Mouse (Mus musculus): ENCODE measurements around the gene Rcan2. TPM values are rescaled to one million over a fixed set of nuclear protein-coding genes. Genes with fewer than 3 reads are reported as not detected.

Gene Rcan2
- total and polyA plus RNA-seq, 2 experiments from 2014 or later, result 94.3 to 167 TPM

DNA sequence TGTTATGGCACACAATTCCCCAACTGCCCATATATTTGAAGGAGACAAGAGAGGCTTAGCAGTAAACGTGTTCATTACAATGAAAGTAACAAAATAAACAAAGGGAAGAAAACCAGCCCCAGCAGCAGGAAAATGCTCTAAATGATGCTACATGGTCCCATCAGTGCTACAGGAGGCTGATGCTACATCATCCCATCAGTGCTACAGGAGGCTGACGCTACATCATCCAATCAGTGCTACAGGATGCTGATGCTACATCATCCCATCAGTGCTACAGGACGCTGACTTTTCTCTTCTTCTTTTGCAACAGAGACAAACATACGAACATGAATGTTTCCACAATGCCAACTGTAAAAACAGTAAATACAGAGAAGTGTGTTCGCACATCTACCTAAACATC lies 73.3 kb downstream of the Rcan2 start:
- no peak for DNase-seq (ENCODE audit: low spot score)
- Histone ChIP-seq H3K4me1 (ENCODE audit: control insufficient read depth, insufficient read depth) (no peaks in the 10 kb centered on the region), H3K27me3 (ENCODE audit: control insufficient read depth, insufficient read depth, low read length) (no peaks in the 10 kb centered on the region), H3K4me2 (ENCODE audit: low read depth, low read length) (no peak overlapping the region), H3K27ac (ENCODE audit: low read depth) (no peak overlapping the region), H3K4me3 (ENCODE audit: low read depth, low read length) (no peak overlapping the region), H3K9me3 (replicated peaks; ENCODE audit: control insufficient read depth, low read length) (no peaks in the 10 kb centered on the region), H3K36me3 (replicated peaks; ENCODE audit: control insufficient read depth, insufficient read depth, low read length) (no peaks in the 10 kb centered on the region; the same call in 1 of the 2 replicates), H3K9ac (replicated peaks; ENCODE audit: low read depth, low read length) (no peak overlapping the region)
- WGBS, result 91% methylated on average over 5 of the region's 5 CpGs
- no peak for ATAC-seq (ENCODE audit: insufficient read depth, low read depth)
- no peak for TF ChIP-seq CTCF (IDR thresholded peaks at IDR 0.05; ENCODE audit: low read depth)
- TF ChIP-seq EP300 (IDR thresholded peaks at IDR 0.05; ENCODE audit: low read depth), result no peak

DNA sequence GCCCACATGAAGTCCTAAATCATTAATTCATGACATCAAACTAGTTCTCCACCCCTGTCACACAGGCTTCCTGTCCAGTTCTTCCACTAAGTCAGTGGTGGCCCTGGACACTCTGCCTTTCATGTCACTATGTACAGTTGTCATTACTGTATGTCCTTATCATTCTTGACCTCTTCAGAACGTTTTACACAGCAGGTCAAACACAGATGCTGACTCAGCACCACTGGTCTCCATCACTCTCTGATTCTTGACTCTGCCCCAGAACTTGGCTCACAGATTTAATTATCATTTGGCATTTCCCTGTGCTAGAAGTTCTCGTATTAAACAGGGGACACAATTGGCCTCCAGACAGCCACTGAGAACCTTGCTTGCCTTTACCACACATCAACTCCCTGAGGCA lies 76.3 kb downstream of the Rcan2 start:
- Histone ChIP-seq H3K27ac (ENCODE audit: low read depth) (no peak overlapping the region), H3K36me3 (replicated peaks; ENCODE audit: control insufficient read depth, insufficient read depth, low read length) (no peaks in the 10 kb centered on the region; the same call in 1 of the 2 replicates), H3K4me1 (ENCODE audit: control insufficient read depth, insufficient read depth) (no peaks in the 10 kb centered on the region), H3K27me3 (ENCODE audit: control insufficient read depth, insufficient read depth, low read length) (no peaks in the 10 kb centered on the region), H3K4me2 (ENCODE audit: low read depth, low read length) (no peak overlapping the region), H3K9me3 (replicated peaks; ENCODE audit: control insufficient read depth, low read length) (no peaks in the 10 kb centered on the region), H3K4me3 (ENCODE audit: low read depth, low read length) (no peak overlapping the region), H3K9ac (replicated peaks; ENCODE audit: low read depth, low read length) (no peak overlapping the region)
- DNase-seq (ENCODE audit: low spot score) (no peak), ATAC-seq (ENCODE audit: insufficient read depth, low read depth) (no peak)
- WGBS, result 19% methylated on average over 2 of the region's 2 CpGs
- no peak for TF ChIP-seq EP300 (IDR thresholded peaks at IDR 0.05; ENCODE audit: low read depth)
- no peak for TF ChIP-seq CTCF (IDR thresholded peaks at IDR 0.05; ENCODE audit: low read depth)

DNA sequence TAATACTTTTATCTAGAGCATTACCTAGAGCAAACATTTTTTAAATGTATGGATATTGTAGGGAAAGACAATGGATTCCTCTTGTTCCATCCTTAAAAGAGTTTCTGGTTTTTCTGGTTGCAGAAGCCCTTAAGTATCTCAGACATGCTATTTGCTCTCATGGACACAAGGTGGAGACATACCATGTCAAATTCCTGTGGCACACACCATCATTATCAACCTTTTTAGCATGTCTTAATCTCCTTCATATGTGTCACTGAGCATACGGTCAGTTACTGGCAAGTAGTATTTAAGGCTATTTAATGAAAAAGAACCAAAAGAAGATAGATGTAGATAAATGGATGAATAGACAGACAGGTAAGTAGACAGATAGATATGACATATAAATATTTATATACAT lies 81.9 kb downstream of the Rcan2 start:
- Histone ChIP-seq H3K4me2 (ENCODE audit: low read depth, low read length) (no peak overlapping the region), H3K36me3 (replicated peaks; ENCODE audit: control insufficient read depth, insufficient read depth, low read length) (no peaks in the 10 kb centered on the region), H3K4me1 (ENCODE audit: control insufficient read depth, insufficient read depth) (no peaks in the 10 kb centered on the region), H3K4me3 (ENCODE audit: low read depth, low read length) (no peak overlapping the region), H3K9me3 (replicated peaks; ENCODE audit: control insufficient read depth, low read length) (no peaks in the 10 kb centered on the region), H3K27ac (ENCODE audit: low read depth) (no peak overlapping the region), H3K27me3 (ENCODE audit: control insufficient read depth, insufficient read depth, low read length) (no peaks in the 10 kb centered on the region), H3K9ac (replicated peaks; ENCODE audit: low read depth, low read length) (no peak overlapping the region)
- 9% methylated on average over 1 of the region's 1 CpGs for WGBS
- DNase-seq (ENCODE audit: low spot score) (peak; percentile 42), ATAC-seq (ENCODE audit: insufficient read depth, low read depth) (no peak)
- TF ChIP-seq EP300 (IDR thresholded peaks at IDR 0.05; ENCODE audit: low read depth) (no peak), CTCF (IDR thresholded peaks at IDR 0.05; ENCODE audit: low read depth) (peak; percentile 77)

DNA sequence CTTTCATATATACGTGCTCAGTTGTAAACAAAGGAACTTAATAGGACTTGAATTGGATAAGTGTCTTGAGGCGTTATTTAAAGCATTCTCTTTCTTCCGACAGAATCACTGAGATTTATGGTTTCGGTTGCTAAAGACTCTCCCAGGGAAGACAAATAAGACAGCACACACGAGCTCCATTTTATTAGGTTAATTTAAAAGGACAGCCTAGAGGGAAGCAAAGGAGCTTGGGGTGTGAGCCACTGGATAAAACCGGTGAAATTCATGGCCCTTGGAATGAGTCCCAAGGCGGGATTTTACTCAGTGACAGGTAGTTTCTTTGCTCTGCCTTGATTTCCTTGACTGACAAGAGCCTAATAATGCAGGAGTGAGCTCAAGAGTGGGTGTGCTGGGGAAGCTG lies 85.1 kb downstream of the Rcan2 start:
- H3K9ac ChIP-seq (replicated peaks; ENCODE audit: low read depth, low read length), result no peak overlapping the region
- TF ChIP-seq EP300 (IDR thresholded peaks at IDR 0.05; ENCODE audit: low read depth) (no peak), CTCF (IDR thresholded peaks at IDR 0.05; ENCODE audit: low read depth) (no peak)
- H3K4me2 ChIP-seq (ENCODE audit: low read depth, low read length), result no peak overlapping the region
- no peak for ATAC-seq (ENCODE audit: insufficient read depth, low read depth)
- H3K36me3 ChIP-seq (replicated peaks; ENCODE audit: control insufficient read depth, insufficient read depth, low read length), result no peaks in the 10 kb centered on the region
- no peaks in the 10 kb centered on the region for H3K9me3 ChIP-seq (replicated peaks; ENCODE audit: control insufficient read depth, low read length)
- no peak overlapping the region for H3K27ac ChIP-seq (ENCODE audit: low read depth)
- no peaks in the 10 kb centered on the region for H3K27me3 ChIP-seq (ENCODE audit: control insufficient read depth, insufficient read depth, low read length)
- no peaks in the 10 kb centered on the region for H3K4me1 ChIP-seq (ENCODE audit: control insufficient read depth, insufficient read depth)
- 80% methylated on average over 7 of the region's 7 CpGs for WGBS
- no peak for DNase-seq (ENCODE audit: low spot score)
- no peak overlapping the region for H3K4me3 ChIP-seq (ENCODE audit: low read depth, low read length)

DNA sequence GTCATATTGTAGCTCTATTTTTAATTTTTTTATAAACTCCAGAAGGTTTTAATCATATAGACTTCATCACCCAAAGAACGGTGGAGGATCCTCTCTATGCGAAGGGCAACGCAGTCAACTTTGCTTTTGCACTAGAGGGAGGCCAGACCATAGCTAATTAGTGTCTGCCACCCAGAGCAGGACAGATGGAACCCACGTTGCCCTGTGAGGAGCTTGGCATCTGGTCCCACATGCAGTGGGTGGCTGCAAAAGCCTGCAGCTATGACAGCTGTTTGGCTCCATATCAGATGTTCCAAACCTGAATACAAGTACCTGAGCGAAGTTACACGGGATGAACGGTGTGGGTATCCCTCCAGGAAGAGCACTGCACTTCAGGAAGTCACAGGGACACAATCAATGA lies 86.8 kb downstream of the Rcan2 start:
- H3K9ac ChIP-seq (replicated peaks; ENCODE audit: low read depth, low read length), result no peak overlapping the region
- no peaks in the 10 kb centered on the region for H3K36me3 ChIP-seq (replicated peaks; ENCODE audit: control insufficient read depth, insufficient read depth, low read length)
- ATAC-seq (ENCODE audit: insufficient read depth, low read depth) (no peak), DNase-seq (ENCODE audit: low spot score) (no peak)
- H3K27me3 ChIP-seq (ENCODE audit: control insufficient read depth, insufficient read depth, low read length), result no peaks in the 10 kb centered on the region
- H3K9me3 ChIP-seq (replicated peaks; ENCODE audit: control insufficient read depth, low read length), result no peaks in the 10 kb centered on the region
- WGBS, result 72% methylated on average over 7 of the region's 7 CpGs
- no peak overlapping the region for H3K4me2 ChIP-seq (ENCODE audit: low read depth, low read length)
- H3K27ac ChIP-seq (ENCODE audit: low read depth), result no peak overlapping the region
- TF ChIP-seq EP300 (IDR thresholded peaks at IDR 0.05; ENCODE audit: low read depth), result no peak
- no peak for TF ChIP-seq CTCF (IDR thresholded peaks at IDR 0.05; ENCODE audit: low read depth)
- H3K4me1 ChIP-seq (ENCODE audit: control insufficient read depth, insufficient read depth), result no peaks in the 10 kb centered on the region
- no peak overlapping the region for H3K4me3 ChIP-seq (ENCODE audit: low read depth, low read length)

DNA sequence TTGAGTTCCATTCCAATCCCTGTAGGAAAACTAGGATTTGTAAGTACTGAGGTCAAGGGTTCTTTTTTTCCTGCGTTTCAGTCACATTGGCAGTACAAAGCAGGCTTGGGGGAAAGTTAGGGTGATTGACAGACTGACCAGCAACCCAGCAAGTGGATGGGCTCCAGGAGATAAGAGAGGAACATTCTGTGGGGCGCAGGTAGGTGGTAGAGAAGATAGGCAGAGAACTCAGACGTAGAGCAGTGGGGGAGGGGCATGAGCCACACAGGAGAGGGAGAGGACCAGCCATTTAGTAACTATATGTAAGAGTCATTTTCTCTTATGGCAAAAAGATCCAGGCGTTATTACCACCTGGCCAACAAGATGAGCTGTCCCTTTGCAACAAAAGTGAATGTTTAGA lies 96.2 kb downstream of the Rcan2 start:
- no peak overlapping the region for H3K27ac ChIP-seq (ENCODE audit: low read depth)
- ATAC-seq (ENCODE audit: insufficient read depth, low read depth) (no peak), DNase-seq (ENCODE audit: low spot score) (no peak)
- TF ChIP-seq EP300 (IDR thresholded peaks at IDR 0.05; ENCODE audit: low read depth) (no peak), CTCF (IDR thresholded peaks at IDR 0.05; ENCODE audit: low read depth) (no peak)
- no peaks in the 10 kb centered on the region for H3K36me3 ChIP-seq (replicated peaks; ENCODE audit: control insufficient read depth, insufficient read depth, low read length)
- 0 out of 2 replicates have a peak, but pooled peaks cover 20% of the 10 kb centered on the region for H3K4me1 ChIP-seq (ENCODE audit: control insufficient read depth, insufficient read depth)
- WGBS, result 67% methylated on average over 4 of the region's 4 CpGs
- H3K27me3 ChIP-seq (ENCODE audit: control insufficient read depth, insufficient read depth, low read length), result no peaks in the 10 kb centered on the region
- H3K9ac ChIP-seq (replicated peaks; ENCODE audit: low read depth, low read length), result no peak overlapping the region
- no peak overlapping the region for H3K4me2 ChIP-seq (ENCODE audit: low read depth, low read length)
- no peak overlapping the region for H3K4me3 ChIP-seq (ENCODE audit: low read depth, low read length)
- no peaks in the 10 kb centered on the region for H3K9me3 ChIP-seq (replicated peaks; ENCODE audit: control insufficient read depth, low read length)
